Mouse (Mus musculus): ENCODE measurements around the gene Snx4.

The Snx4 gene

DNA sequence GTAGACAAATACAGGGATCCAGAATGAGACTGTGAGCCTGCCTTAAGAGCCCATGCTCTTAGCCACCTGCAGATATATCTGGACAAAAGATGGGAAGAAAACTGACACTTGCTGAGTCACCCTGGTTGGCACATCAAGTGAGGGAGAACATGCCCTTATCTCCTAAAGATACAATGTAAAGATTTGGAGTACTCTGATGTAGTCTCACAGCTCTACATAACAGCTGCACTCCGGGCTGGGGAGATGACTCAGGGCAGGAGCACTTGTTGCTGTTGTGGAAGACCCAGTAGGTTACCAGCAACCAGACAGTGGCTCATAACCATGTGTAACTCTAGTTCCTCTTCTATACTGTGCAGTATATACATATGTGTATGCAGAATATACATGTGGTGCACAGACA is 31.8 kb downstream of the Snx4 start:
- DNase-seq: no peak

DNA sequence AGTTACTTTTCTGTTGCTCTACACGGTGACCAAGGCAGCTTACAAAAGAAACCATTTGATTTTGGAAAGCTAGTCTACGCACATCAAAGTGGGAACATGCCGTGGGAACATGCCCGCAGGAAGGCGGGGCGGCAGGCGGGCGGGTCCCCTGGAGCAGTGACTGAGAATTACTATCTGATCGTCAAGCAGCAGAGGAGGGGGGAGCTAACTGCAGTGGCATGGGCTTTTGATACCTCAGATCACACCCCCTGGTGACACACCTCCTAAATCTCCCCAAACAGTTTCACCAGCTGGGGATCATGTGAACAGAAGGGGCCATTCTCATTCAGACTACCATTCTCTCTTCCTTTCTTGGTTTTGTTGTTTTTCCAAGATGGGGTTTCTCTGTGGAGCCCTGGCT is 37.3 kb downstream of the Snx4 start:
- DNase-seq: no peak

DNA sequence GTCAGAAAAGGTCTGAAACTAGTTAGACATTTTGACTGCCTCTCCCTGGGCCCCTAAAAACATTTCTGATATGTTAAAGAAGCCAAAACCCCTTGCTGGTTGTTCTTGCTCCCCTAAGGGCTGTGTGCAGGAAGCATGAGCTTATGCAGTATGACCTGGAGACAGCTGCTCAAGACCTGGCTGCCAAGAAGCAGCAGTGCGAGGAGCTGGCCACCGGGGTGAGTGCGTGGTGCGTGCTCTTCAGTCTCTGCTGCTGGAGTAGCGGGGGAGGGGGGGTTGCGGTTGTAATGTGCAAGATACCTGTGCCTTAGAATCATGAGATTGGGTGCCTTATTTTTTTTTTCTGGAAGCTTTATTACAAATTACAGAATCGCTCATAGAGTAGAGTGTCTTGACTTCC is 38.7 kb downstream of the Snx4 start:
- peak; percentile 29 for DNase-seq

DNA sequence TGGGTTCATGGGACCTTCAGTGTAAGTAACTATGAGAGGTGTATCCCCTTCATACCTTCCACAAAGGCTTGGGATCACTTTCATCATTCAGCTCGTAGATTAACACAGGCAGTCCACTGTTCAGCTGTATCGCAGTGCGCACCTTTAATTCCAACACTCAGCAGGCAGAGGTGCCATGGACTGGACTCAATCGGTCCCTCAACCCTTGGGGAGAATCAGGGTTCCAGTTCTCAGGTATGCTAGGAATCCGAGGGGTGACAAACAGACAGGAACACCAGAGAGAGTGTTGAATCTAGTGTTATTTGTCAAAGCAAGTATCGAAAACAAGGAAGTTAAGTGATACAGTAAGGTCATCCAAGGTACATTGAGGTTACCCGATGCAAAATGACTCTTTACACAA is 41.0 kb downstream of the Snx4 start:
- DNase-seq: no peak

DNA sequence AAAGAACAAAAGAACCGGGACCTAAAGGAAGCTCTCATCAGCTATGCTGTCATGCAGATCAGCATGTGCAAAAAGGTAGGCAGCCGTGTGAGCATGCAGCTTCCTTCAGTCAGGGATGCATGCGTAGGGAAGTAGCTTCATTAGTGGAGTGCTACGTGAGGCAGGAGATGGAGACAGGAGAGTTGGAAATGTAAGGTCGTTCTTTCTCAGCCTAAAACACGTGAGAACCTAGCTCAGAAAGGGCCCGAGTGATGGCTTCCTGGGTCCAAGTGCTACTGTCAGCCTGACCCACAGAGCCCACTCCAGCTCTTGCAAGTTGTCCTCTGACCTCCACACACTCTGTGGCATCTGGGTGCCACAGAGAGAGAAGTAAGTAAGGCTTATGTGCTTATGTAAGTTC is 43.4 kb downstream of the Snx4 start:
- no peak for DNase-seq

DNA sequence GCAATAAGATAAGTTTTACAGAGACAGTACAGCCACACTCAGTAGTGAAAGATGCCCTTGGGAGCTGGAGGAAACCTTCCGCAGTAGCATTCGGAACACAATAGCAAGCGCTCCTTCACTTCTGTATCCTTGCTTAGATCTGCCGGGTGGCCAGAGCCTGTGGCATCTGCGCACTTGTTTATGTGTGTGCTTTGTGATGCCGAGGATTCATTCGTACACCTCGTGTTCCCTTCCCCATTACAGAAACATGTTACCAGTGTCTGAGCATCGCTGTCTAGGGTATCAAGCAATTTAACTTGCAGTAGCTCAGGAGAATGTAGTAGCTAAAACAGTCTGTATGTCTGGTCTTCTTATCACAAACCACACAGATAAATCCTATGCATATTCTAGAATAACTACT is 44.1 kb downstream of the Snx4 start:
- no peak for DNase-seq

DNA sequence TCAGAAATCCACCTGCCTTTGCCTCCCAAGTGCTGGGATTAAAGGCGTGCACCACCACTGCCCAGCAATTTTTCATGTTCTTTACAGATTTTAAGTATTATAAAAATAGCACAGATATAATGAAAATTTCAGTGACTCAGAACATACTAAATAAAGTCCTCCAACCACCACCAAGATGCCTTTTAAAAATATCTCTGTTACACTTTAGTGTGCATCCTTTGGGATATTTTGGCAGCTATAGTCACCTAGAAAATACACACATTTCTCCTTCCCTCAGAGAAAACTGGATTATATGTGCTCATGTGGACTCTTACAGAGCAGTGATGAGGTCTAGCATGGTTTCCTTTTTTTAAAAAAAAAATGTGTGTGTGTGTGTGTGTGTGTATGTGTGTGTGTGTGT is 46.3 kb downstream of the Snx4 start:
- DNase-seq: no peak

DNA sequence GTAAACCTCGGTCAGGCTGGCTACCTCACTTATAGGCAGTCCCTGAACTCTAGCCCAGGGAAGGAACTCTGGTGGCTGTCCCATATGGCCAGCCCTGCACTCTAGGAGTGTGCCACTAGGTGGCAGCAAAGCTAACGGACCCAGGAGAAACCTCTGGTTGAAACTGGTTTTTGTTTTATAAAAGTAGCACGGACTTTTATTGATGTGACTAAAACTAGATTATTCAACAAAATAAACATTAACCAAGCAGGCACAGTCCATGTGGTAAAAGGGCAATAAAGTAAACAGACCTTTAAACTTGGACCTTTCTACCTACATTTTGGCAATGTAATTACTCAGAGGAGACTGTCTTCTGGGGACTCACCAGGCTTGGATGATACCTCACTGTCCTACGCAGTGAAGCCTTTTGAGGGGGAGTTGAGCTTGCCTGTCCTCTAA is 55.4 kb downstream of the Snx4 start:
- peak; percentile 87 for DNase-seq

DNA sequence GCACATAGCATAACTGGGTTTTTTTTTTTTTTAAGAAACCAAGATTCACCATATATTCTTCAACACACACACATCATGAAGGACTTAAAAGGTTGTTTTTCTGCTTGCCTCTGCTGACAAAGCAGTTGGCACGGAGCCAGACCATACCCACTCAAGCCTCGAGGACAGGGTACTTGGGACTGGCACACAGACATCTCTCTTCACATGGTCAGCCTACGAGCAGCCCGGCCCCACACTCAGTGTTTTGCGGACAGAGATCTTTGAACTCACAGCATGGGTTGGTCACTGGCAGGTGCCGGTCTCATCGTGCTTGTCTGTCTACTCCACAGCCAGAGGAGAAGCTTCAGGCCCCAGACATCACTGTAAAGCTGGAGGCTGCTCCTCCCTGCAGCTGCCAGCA is 56.5 kb downstream of the Snx4 start:
- no peak for DNase-seq

DNA sequence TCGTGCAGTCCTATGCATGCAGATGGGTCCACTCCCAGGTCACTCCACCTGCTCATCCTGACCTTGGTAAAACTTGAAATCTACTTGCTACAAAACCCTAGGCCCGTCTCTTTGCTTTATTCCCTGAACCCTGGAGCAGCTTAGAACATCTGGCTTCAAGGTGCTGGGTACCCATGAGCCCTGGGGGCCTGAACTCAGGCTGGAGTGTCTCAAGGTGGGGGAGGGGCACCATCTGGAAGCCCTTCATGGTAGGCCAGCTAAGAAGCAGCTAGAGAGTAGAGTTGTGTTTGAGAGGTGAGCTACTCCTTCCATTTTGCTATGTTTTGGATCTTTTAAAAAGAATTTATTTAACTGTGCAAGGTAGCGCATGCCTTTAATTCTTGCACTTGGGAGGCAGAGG is 57.8 kb downstream of the Snx4 start:
- DNase-seq: peak; percentile 44

DNA sequence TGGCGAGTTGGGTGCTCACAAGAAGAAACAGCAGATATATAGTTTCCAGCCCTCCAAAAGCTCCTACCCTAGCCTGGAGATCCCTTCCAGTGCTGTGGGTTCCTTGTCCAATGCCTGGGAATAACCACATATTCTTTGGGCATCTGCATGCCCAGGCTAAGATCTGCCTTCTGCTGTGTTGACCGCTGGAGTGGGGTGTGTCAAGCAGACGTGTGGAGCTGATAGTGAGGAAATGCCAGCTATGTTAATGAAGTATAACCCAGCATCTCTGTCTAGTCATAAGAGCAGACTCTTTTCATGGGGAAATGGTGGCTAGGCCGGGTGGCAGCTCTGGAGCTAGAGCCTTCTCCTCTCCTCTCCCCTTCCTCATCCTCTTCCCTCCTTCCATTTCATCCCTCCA is 64.4 kb downstream of the Snx4 start:
- no peak for DNase-seq

DNA sequence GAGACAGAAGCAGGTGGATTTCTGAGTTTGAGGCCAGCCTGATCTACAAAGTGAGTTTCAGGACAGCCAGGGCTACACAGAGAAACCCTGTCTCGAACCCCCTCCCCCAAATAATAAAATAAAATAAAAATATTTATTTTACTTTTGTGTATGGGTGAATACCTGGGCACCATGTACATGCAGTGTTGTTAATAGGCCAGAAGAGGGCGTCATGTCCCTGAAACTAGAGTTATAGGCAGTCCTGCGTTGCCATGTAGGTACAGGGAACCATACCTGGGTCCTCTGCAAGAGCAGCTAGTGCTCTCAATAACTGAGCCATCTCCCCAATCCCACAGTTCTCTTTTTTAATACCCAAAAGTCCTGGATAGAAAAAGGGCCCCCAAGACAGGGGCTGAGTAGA is 66.4 kb downstream of the Snx4 start:
- DNase-seq: no peak

DNA sequence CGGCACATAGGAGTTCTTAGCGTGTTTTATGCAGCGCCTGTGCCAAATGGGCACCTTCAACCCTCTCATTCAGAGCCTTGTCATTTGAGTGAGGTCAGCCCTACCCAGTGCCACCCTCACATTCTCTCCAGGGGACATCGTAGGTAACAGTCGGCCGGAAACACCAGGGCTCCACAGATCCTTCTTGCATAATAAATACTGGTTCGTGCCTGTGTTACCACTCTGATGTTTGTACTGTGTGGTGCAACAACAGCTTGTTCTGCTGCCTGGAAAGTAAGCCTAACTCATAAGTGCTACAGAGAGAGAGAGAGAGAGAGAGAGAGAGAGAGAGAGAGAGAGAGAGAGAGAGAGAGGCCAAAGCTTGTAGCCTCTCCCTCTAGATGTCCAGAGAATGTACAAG is 66.8 kb downstream of the Snx4 start:
- no peak for DNase-seq

DNA sequence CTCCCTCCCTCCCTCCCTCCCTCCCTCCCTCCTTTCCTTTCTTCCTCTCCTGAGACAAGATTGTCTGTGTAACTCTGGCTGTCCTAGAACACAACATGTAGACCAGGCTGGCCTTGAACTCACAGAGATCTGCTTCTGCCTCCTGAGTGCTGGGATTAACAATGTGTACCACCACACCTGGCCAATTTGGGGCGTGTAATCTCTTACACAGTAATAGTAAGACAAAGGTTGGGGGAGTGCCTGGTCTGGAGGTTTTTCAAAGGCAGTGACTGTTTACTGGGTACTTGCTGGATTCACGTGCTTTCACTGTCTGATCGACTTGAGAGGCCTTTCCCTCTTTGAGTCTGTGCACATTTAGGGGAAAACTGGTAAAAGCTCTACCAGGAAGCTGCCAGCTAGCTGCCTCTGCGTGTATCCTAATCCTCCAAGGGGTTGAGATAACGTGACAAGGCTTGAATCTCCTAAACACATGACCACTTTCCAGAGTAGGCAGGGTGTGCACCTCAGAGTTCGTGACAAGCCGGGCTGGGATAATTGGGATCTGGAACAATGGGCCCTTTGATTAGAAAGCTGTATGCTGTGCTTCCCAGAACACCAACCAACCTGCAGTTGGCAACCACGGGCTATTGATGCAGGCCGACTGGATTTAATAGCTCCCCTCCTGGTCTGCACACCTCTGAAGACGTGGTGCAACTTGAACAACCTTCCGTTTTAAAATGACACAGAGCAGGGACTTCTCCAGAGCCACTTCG is 74.6 kb downstream of the Snx4 start:
- DNase-seq: no peak

DNA sequence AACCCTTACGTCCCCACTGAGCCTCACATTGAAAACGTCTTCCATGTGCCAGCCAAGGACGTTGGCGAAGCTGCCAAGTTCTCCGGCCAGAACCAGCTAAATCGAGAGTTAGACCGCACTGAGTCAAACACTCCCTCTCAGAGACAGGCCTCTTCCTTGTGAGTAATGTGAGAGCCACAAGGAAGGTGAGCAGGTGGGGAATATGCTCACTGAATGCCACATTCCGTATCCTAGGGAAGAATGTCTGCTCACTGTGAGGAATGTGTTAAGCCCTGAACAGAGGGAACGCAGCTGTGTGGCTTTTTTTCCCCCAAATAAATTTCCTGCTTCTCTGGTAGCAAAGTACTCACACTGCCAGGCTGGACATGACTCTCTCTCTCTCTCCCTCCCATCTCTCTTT is 75.3 kb downstream of the Snx4 start:
- DNase-seq: no peak

DNA sequence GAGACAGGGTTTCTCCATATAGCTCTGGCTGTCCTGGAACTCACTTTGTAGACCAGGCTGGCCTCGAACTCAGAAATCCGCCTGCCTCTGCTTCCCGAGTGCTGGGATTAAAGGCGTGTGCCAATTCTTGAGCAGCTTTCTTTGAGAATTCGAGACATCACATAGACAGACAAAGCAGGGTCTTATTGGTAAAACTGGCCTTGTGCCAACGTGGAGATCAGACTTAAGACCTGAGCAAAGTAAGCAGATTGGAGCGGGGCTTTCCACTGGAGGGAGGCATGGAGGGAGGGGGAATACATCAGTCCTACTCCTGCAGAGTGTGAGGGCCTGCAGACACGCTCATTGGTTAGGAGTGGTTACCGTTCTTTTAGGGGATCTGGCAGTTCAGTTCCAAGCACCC is 75.9 kb downstream of the Snx4 start:
- no peak for DNase-seq

DNA sequence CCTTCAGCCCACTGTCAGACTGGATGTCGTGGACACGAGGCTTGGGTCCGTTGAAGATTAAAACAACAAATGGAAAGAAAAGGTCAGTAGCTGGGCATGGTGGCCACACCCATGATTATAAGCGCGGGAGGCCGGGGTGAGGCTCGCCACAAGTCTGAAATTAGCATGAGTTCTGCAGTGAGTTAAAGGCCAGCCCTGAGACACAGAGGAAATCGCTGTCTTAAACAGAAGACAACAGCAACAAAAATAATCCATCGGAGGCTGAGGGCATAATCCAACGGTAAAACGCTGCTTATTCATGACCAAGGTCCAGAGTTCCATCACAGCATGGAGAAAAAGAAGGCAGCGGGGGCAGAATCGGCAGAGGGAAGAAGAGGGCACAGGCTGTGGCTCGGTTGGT is 81.8 kb downstream of the Snx4 start:
- no peak for DNase-seq

DNA sequence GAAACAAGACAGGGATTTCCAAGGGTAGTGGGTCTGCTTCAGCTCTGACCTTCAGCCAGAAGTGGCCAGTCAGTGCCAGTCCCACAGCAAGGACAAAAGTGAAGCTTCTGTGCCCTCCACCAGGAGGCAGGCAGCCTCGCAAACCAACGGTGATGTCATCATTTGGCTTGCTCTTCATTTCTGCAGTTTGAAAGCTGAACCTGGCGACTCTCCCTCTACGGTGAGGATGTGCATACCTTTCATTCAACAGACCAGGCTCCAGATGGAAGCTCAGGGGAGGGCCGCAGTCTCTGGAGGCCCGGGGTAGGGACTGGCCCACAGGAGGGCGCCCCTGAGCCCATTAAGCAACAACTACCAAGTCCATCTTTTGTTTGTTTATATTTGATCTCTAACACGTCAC is 85.9 kb downstream of the Snx4 start:
- DNase-seq: peak; percentile 90

DNA sequence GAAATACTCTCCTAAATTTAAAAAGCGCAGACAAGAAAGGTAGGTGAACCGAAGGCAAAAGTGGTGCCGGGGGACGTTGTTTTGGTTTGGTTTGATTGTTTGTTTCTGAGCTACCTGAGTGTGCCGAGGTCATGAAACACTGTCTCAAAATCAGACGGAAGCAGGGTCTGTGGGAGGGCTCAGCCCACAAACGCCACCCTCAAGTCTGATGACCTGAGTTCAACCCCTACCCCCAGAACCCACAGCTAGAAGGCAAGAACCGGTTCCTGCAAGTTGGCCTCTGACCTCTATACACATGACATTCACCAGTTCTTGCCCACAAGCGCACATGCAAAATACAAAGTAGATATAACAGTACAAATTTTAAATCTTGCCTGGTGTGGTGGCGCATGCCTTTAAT is 86.4 kb downstream of the Snx4 start:
- peak; percentile 16 for DNase-seq

DNA sequence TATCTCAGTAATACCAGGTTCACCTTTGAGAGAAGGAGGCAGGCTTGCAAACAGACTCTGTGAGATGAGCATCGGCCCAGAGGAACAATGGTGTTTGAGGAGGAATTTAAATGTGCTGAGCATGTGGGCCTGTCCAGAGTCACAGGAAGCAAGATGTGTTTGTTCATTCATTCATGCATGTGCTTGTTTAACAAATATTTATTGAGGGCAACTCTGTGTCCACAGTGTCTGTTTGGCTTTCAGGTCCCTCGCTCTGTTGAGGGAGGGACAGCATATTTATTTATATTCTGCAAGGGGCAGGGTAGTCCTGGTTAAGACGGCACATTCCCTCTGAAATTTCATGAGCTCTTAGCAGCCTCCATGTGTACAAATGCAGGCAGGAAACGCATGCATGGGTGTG is 87.2 kb downstream of the Snx4 start:
- DNase-seq: no peak

DNA sequence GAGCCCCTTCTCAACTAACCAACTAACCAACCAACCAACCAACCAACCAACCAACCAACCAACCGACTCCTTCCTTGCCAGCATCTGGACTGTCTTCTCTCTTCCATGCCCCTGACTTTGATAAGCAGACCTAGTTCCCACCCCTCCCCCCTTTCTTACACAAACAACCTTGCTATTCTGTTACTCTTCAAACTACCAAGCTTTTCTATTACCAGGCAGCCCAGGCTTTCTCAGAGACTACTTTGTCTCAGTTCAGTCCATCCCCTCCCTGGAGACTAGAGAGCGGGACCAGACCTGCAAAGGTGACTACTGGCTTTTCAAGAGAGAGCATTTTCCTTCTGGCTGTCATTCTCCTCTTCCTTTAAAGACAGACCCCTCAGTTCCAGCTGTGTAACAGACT is 88.2 kb downstream of the Snx4 start:
- no peak for DNase-seq

DNA sequence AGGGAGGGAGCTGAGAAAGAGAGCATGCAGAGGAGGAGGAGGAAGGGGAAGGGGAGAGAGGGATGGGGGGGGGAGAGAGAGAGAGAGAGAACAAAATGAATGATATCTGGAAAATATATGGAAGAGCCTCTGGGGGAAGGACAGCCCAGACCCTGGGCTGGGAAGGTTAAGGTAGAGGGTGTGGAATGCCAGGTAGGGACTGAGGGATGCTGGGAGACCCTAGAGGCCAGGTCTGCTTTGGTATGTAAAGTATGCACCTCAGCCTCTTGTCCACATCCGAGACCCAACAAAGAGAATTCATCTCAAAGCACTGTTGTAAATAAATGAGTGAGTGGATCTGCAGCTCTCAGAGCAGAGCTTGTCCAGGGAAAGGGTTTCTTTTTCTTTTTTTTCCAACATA is 91.1 kb downstream of the Snx4 start:
- DNase-seq: no peak

DNA sequence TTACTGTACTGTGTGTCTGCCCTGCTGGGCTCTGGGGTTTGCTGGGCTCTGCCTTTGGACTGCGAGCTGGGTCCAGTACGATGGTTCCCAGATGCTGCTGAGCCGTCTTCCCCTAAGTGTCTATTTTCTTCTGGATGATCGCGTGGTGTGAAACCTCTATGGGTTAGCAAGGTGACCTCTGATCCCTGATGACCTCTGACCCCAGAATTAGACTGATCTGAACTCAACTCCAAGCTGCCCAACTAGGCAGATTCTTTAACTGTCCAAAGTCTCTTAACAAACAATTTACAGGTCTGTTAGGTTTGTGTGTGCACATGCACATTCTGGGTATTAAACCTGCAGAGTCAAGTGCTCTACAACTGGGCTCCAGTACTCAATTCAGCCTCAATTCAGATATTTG is 91.9 kb downstream of the Snx4 start:
- peak; percentile 21 for DNase-seq

DNA sequence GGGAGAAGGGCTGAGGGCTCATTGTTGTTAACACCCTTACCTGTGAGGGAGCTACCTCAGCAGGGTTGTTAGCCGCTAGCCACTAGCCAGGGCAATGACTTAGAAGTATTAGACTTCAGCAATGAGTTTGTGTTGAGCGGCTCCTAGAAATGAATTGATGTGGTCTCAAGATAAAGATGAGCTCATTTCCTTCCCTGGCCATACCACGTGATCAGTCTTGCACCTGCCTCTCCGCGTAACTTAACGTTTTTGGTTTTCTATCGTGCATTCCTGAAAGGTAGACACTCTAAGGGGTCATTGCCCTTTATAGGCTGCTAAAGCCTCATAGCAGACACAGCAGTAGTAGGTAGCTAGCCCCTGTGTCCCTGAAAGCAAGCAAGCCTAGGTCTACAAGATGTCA is 92.4 kb downstream of the Snx4 start:
- peak; percentile 47 for DNase-seq

DNA sequence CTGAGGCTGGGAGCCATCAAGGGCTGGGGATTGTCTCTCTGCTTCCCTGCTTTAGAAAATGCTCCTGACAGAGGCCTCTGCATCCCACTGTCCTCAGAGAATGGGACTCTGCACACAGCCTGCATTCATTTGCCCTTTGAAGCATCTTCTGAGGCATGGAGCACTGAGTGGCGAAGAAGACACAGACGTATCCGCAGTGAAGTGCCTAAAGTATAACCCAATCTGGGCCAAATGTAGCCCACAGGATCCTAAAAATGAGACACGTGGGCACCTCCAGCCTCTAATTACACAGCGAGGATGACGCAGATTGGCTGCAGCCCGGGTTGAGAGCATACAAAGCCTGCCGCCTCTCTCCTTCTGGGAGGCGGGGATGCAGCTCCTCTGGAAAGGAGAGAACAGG is 93.1 kb downstream of the Snx4 start:
- peak; percentile 16 for DNase-seq

DNA sequence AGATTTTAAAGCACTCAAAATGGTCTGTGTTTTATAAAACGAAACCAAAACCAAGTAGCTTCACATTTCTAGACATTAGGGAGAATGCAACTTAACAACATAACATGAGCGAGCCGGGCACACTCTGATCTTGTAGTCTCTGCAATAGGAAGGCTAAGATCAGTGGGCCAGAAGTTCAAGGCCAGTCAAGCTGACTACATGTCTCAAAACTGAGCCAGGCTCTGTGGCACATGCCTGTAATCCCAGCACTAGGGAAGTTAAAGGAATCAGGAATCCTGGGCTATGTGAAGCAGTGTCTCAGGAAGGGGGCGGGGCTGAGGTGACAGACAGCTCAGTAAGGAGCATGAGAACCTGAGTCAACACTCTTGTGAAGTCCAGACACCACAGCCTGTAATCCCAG is 93.6 kb downstream of the Snx4 start:
- DNase-seq: peak; percentile 62
